Mouse (Mus musculus): ENCODE measurements around the gene Sacm1l.

GRCm38 (mm10) chr9:123485561-123485960 lies 44.0 kb upstream of the Sacm1l start:
- TF ChIP-seq CTCF (IDR thresholded peaks at IDR 0.05; ENCODE audit: low read depth, low read length) = no peak
- no peak for TF ChIP-seq TAL1 (conservative IDR thresholded peaks at IDR 0.05; ENCODE audit: low read depth, low read length)
- no peak for TF ChIP-seq GATA1 (IDR thresholded peaks at IDR 0.05; ENCODE audit: borderline replicate concordance, low read length)

Measured in G1E (cell line).